Mouse (Mus musculus): ENCODE measurements at regions not wholly inside any gene's neighbourhood (a gene's known extent, or its start where the extent isn't known, plus 50 kb on each side); places are given as distances from the start of the nearest gene placed in this dataset.

- no peak for TF ChIP-seq POLR2A (IDR thresholded peaks at IDR 0.05; ENCODE audit: low read depth, low read length)
- no peak for TF ChIP-seq CTCF (conservative IDR thresholded peaks at IDR 0.05; ENCODE audit: insufficient read depth, insufficient read length, low read depth, low read length)
Measured at GRCm38 (mm10) chr2:92529670-92530322, 69.5 kb upstream of the Slc35c1 start.

Data from kidney, adult 2 months (tissue).